Mouse (Mus musculus): ENCODE measurements at regions not wholly inside any gene's neighbourhood (a gene's known extent, or its start where the extent isn't known, plus 50 kb on each side); places are given as distances from the start of the nearest gene placed in this dataset.

GRCm38 (mm10) chr2:63452891-63453290 lies 268.8 kb upstream of the Kcnh7 start:
- 2% methylated on average over 1 of the region's 1 CpGs for WGBS
- peak; percentile 57 to 84 for DNase-seq
- TF ChIP-seq CTCF (IDR thresholded peaks at IDR 0.05; ENCODE audit: borderline replicate concordance, insufficient read depth, low read depth, low read length) (no peak), POLR2A (IDR thresholded peaks at IDR 0.05; ENCODE audit: borderline replicate concordance, insufficient read depth, low read length) (no peak)

GRCm38 (mm10) chr2:63452164-63452563 lies 268.1 kb upstream of the Kcnh7 start:
- 94% methylated on average over 1 of the region's 1 CpGs for WGBS
- no peak overlapping the region for H3K4me3 ChIP-seq (replicated peaks; ENCODE audit: insufficient read depth, low read depth, low read length)
- no peaks in the 10 kb centered on the region; the same call in 1 of the 2 replicates for H3K4me1 ChIP-seq (ENCODE audit: control insufficient read depth, insufficient read depth, low read length)
- DNase-seq: no peak
- H3K27me3 ChIP-seq (ENCODE audit: control insufficient read depth, insufficient read depth, low read length): no peaks in the 10 kb centered on the region
- H3K27ac ChIP-seq (ENCODE audit: insufficient read depth, low read length): no peak overlapping the region
- TF ChIP-seq POLR2A (IDR thresholded peaks at IDR 0.05; ENCODE audit: borderline replicate concordance, insufficient read depth, low read length): no peak
- TF ChIP-seq CTCF (IDR thresholded peaks at IDR 0.05; ENCODE audit: borderline replicate concordance, insufficient read depth, low read depth, low read length): peak; percentile 16; the same call in 1 of the 2 replicates

More at GRCm38 (mm10) chr2:63452891-63453290, 268.8 kb upstream of the Kcnh7 start:
- Histone ChIP-seq H3K4me1 (ENCODE audit: control insufficient read depth, insufficient read depth, low read length) (no peaks in the 10 kb centered on the region; the same call in 1 of the 2 replicates), H3K27ac (ENCODE audit: insufficient read depth, low read length) (no peak overlapping the region), H3K27me3 (ENCODE audit: control insufficient read depth, insufficient read depth, low read length) (no peaks in the 10 kb centered on the region), H3K4me3 (replicated peaks; ENCODE audit: insufficient read depth, low read depth, low read length) (no peak overlapping the region)

- H3K27ac ChIP-seq (ENCODE audit: insufficient read depth, low read length): no peak overlapping the region
- no peaks in the 10 kb centered on the region for H3K4me1 ChIP-seq (ENCODE audit: control insufficient read depth, insufficient read depth, low read length)
- DNase-seq: no peak
- no peak overlapping the region for H3K4me3 ChIP-seq (replicated peaks; ENCODE audit: insufficient read depth, low read depth, low read length)
- H3K27me3 ChIP-seq (ENCODE audit: control insufficient read depth, insufficient read depth, low read length): no peaks in the 10 kb centered on the region
- no peak for TF ChIP-seq POLR2A (IDR thresholded peaks at IDR 0.05; ENCODE audit: borderline replicate concordance, insufficient read depth, low read length)
- TF ChIP-seq CTCF (IDR thresholded peaks at IDR 0.05; ENCODE audit: borderline replicate concordance, insufficient read depth, low read depth, low read length): no peak
Observed at GRCm38 (mm10) chr2:63434327-63434726, 250.2 kb upstream of the Kcnh7 start.

GRCm38 (mm10) chr2:63405405-63405804 lies 221.3 kb upstream of the Kcnh7 start:
- DNase-seq: peak; percentile 8 to 11
- WGBS: 67% methylated on average over 1 of the region's 1 CpGs
- Histone ChIP-seq H3K4me3 (replicated peaks; ENCODE audit: insufficient read depth, low read depth, low read length) (no peak overlapping the region), H3K27ac (ENCODE audit: insufficient read depth, low read length) (no peak overlapping the region), H3K4me1 (ENCODE audit: control insufficient read depth, insufficient read depth, low read length) (no peaks in the 10 kb centered on the region), H3K27me3 (ENCODE audit: control insufficient read depth, insufficient read depth, low read length) (no peaks in the 10 kb centered on the region)
- no peak for TF ChIP-seq CTCF (IDR thresholded peaks at IDR 0.05; ENCODE audit: borderline replicate concordance, insufficient read depth, low read depth, low read length)

Data from cerebellum, adult 2 months (tissue).